Mouse (Mus musculus): ENCODE measurements around the gene Gramd4. TPM values are rescaled to one million over a fixed set of nuclear protein-coding genes. Genes with fewer than 3 reads are reported as not detected.

The Gramd4 gene
- total RNA-seq, 1 experiment = 24.5 TPM

DNA sequence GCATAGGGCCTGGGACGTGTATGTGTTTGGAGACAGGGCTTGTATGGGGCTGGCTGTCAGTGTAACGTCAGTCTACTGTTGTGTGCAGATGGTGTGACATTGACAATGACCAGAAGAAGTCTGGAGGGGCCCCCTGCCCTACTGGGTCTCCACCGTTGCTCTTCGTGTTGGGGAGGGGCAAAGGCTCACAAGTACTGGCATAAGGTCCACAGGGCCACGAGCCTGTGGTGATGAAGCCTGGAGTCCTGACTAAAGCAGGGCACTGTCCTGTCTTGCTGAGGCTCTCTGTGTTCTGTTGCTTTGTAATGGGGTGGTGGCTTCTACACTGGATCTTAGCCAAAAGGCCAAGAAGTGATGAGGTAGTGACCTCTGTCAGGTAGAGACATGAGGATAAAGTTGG lies 20.4 kb downstream of the Gramd4 start:
- Histone ChIP-seq H3K4me1 (ENCODE audit: control insufficient read depth in 2 of 2, insufficient read depth in 2 of 2, low read length in 2 of 2, poor library complexity in 1 of 2) (peaks cover 0 to 4% of the 10 kb centered on the region in 2 experiments; a peak in 1 of 4 replicates), H3K36me3 (ENCODE audit: control insufficient read depth, insufficient read depth, low read length, poor library complexity, severe bottlenecking) (no peaks in the 10 kb centered on the region), H3K9ac (ENCODE audit: insufficient read depth, low read depth, low read length, poor library complexity, severe bottlenecking) (no peak overlapping the region), H3K9me3 (ENCODE audit: control insufficient read depth, insufficient read depth, low read depth, low read length) (no peaks in the 10 kb centered on the region), H3K27ac (ENCODE audit: insufficient read depth, low read depth, low read length, poor library complexity, severe bottlenecking) (no peak overlapping the region), H3K4me3 (ENCODE audit: insufficient read depth in 1 of 2, low read depth in 1 of 2, low read length in 2 of 2, poor library complexity in 1 of 2, severe bottlenecking in 1 of 2) (no peak overlapping the region)
- TF ChIP-seq MAFK (IDR thresholded peaks at IDR 0.05; ENCODE audit: insufficient read depth, low read depth, low read length) (no peak), ZNF384 (IDR thresholded peaks at IDR 0.05; ENCODE audit: low read depth, low read length) (no peak), CHD2 (IDR thresholded peaks at IDR 0.05; ENCODE audit: low read depth, low read length) (no peak), ZC3H11A (IDR thresholded peaks at IDR 0.05; ENCODE audit: borderline replicate concordance, low read depth, low read length) (no peak), HCFC1 (IDR thresholded peaks at IDR 0.05; ENCODE audit: borderline replicate concordance, insufficient read depth, low read length) (no peak)
- DNase-seq (ENCODE audit: low read depth, low spot score) = no peak
- in situ Hi-C loops (cut with MboI; ENCODE audit: low sequenced_read_pairs in 2 of 2, unreplicated experiment in 2 of 2) = no loop called here

DNA sequence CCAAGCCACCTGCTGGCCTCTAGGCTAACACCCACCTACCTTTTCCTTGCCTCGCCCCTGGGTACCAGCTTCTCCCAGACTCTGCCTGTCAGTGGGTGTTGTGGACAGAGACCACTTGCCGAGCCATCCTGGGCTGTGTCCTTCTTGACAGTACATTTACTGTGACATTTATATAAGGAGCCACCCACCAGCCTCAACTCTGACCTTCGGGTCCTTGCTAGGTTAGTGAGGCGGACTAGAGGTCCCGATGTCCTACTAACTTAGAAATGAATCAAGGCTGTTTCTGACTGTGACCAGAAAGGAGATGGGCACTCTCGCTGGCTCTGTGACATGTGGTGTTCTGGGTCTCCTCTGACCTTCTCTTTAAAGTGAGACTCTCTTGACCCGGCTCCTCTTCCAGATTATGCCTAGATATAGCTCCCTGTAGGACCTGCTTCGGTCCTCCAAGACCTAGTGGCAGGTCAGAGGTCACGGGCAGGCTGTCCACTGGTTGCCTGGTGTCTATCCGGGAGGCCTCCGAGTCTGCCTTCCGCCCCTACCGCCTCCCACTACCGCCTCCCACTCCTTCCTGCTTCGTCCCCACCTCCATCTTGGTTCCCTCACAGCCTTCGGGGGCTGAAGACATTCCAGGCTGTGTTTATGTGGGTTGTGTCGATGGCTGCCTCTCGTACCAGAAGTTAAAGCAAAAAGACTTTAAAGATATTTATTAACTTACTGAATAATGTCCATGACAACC lies 21.2 kb downstream of the Gramd4 start:
- in situ Hi-C loops (cut with MboI; ENCODE audit: low sequenced_read_pairs in 2 of 2, unreplicated experiment in 2 of 2) = no loop called here
- peaks cover 0 to 4% of the 10 kb centered on the region in 2 experiments; a peak in 1 of 4 replicates for H3K4me1 ChIP-seq (ENCODE audit: control insufficient read depth in 2 of 2, insufficient read depth in 2 of 2, low read length in 2 of 2, poor library complexity in 1 of 2)

DNA sequence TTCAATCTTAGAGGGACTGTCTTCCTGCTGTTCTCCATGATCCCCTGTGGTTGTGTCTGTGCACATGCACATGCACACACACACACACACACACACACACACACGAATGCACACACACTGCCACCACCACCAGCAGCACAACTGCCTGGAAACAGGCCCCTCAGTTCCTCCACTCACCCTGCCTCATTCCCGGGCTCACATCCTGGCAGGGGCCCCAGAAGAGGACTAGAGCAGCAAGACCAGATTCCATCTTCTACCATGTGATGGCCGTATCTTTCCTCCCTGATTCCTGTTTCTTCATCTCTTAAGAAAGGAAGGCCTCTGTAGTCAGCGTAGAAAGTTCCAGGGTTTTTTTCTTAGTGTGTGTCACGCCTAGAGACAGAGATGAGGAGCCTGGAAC lies 22.0 kb downstream of the Gramd4 start:
- Histone ChIP-seq H3K4me1 (ENCODE audit: control insufficient read depth in 2 of 2, insufficient read depth in 2 of 2, low read length in 2 of 2, poor library complexity in 1 of 2) (peaks cover 0 to 4% of the 10 kb centered on the region in 2 experiments; a peak in 1 of 4 replicates), H3K4me3 (ENCODE audit: insufficient read depth in 1 of 2, low read depth in 1 of 2, low read length in 2 of 2, poor library complexity in 1 of 2, severe bottlenecking in 1 of 2) (no peak overlapping the region), H3K9me3 (ENCODE audit: control insufficient read depth, insufficient read depth, low read depth, low read length) (no peaks in the 10 kb centered on the region), H3K36me3 (ENCODE audit: control insufficient read depth, insufficient read depth, low read length, poor library complexity, severe bottlenecking) (no peaks in the 10 kb centered on the region), H3K27ac (ENCODE audit: insufficient read depth, low read depth, low read length, poor library complexity, severe bottlenecking) (no peak overlapping the region), H3K9ac (ENCODE audit: insufficient read depth, low read depth, low read length, poor library complexity, severe bottlenecking) (no peak overlapping the region)
- no peak for DNase-seq (ENCODE audit: low read depth, low spot score)
- TF ChIP-seq MAFK (IDR thresholded peaks at IDR 0.05; ENCODE audit: insufficient read depth, low read depth, low read length) (no peak), HCFC1 (IDR thresholded peaks at IDR 0.05; ENCODE audit: borderline replicate concordance, insufficient read depth, low read length) (no peak), ZC3H11A (IDR thresholded peaks at IDR 0.05; ENCODE audit: borderline replicate concordance, low read depth, low read length) (no peak), ZNF384 (IDR thresholded peaks at IDR 0.05; ENCODE audit: low read depth, low read length) (no peak), CHD2 (IDR thresholded peaks at IDR 0.05; ENCODE audit: low read depth, low read length) (no peak)
- in situ Hi-C loops (cut with MboI; ENCODE audit: low sequenced_read_pairs in 2 of 2, unreplicated experiment in 2 of 2) = no loop called here

More for the DNA sequence above, 21.2 kb downstream of the Gramd4 start:
- no peak for DNase-seq (ENCODE audit: low read depth, low spot score)
- H3K27ac ChIP-seq (ENCODE audit: insufficient read depth, low read depth, low read length, poor library complexity, severe bottlenecking) = no peak overlapping the region
- no peaks in the 10 kb centered on the region for H3K36me3 ChIP-seq (ENCODE audit: control insufficient read depth, insufficient read depth, low read length, poor library complexity, severe bottlenecking)
- TF ChIP-seq CHD2 (IDR thresholded peaks at IDR 0.05; ENCODE audit: low read depth, low read length) = no peak
- TF ChIP-seq ZC3H11A (IDR thresholded peaks at IDR 0.05; ENCODE audit: borderline replicate concordance, low read depth, low read length) = no peak
- no peak for TF ChIP-seq MAFK (IDR thresholded peaks at IDR 0.05; ENCODE audit: insufficient read depth, low read depth, low read length)
- no peak for TF ChIP-seq ZNF384 (IDR thresholded peaks at IDR 0.05; ENCODE audit: low read depth, low read length)
- no peak for TF ChIP-seq HCFC1 (IDR thresholded peaks at IDR 0.05; ENCODE audit: borderline replicate concordance, insufficient read depth, low read length)
- no peak overlapping the region for H3K9ac ChIP-seq (ENCODE audit: insufficient read depth, low read depth, low read length, poor library complexity, severe bottlenecking)
- no peaks in the 10 kb centered on the region for H3K9me3 ChIP-seq (ENCODE audit: control insufficient read depth, insufficient read depth, low read depth, low read length)
- H3K4me3 ChIP-seq (ENCODE audit: insufficient read depth in 1 of 2, low read depth in 1 of 2, low read length in 2 of 2, poor library complexity in 1 of 2, severe bottlenecking in 1 of 2) = no peak overlapping the region

DNA sequence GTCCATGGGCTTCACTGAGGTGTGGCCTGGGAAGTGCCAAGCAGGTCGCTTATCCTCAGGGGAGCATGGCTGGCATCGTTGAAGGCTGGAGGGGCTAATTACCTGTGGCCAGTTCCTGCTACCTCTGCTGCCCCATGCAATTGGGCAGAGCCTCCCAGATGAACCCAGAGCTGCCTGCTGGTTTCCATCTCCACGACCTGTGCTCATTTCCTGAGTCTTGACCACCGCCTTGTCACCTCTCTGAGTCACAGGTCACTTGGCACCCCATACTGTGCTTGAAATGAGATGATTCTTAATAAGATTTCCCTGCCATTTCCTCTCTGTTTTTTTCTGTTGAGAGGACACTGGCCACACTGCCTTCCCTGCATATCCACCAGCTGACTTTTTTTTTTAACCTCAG lies 22.4 kb downstream of the Gramd4 start:
- no peak for DNase-seq (ENCODE audit: low read depth, low spot score)
- in situ Hi-C loops (cut with MboI; ENCODE audit: low sequenced_read_pairs in 2 of 2, unreplicated experiment in 2 of 2) = no loop called here
- Histone ChIP-seq H3K9me3 (ENCODE audit: control insufficient read depth, insufficient read depth, low read depth, low read length) (no peaks in the 10 kb centered on the region), H3K27ac (ENCODE audit: insufficient read depth, low read depth, low read length, poor library complexity, severe bottlenecking) (no peak overlapping the region), H3K9ac (ENCODE audit: insufficient read depth, low read depth, low read length, poor library complexity, severe bottlenecking) (no peak overlapping the region), H3K4me1 (ENCODE audit: control insufficient read depth in 2 of 2, insufficient read depth in 2 of 2, low read length in 2 of 2, poor library complexity in 1 of 2) (peaks cover 0 to 4% of the 10 kb centered on the region in 2 experiments; a peak in 1 of 4 replicates), H3K36me3 (ENCODE audit: control insufficient read depth, insufficient read depth, low read length, poor library complexity, severe bottlenecking) (no peaks in the 10 kb centered on the region), H3K4me3 (ENCODE audit: insufficient read depth in 1 of 2, low read depth in 1 of 2, low read length in 2 of 2, poor library complexity in 1 of 2, severe bottlenecking in 1 of 2) (no peak overlapping the region)
- TF ChIP-seq MAFK (IDR thresholded peaks at IDR 0.05; ENCODE audit: insufficient read depth, low read depth, low read length) = no peak
- no peak for TF ChIP-seq HCFC1 (IDR thresholded peaks at IDR 0.05; ENCODE audit: borderline replicate concordance, insufficient read depth, low read length)

All from ES-E14 (cell line).